Mouse (Mus musculus): ENCODE data around the gene Marcksl1. TPM values are rescaled to one million over a fixed set of nuclear protein-coding genes. Genes with fewer than 3 reads are reported as not detected.

Marcksl1 gene
- total and polyA plus RNA-seq, 2 experiments from 2014 or later = 1,438 to 1,620 TPM

GRCm38 (mm10) chr4:129494681-129495080 lies 18.7 kb upstream of the Marcksl1 start:
- peak; percentile 45 for TF ChIP-seq CTCF (IDR thresholded peaks at IDR 0.05; ENCODE audit: low read depth)
- no peaks in the 10 kb centered on the region for H3K36me3 ChIP-seq (ENCODE audit: insufficient read depth, low read length)
- no peaks in the 10 kb centered on the region for H3K9me3 ChIP-seq (ENCODE audit: low read length)
- H3K27me3 ChIP-seq (ENCODE audit: insufficient read depth, low read length) = no peaks in the 10 kb centered on the region
- H3K4me1 ChIP-seq (ENCODE audit: insufficient read depth, low read length) = peaks cover 19% of the 10 kb centered on the region
- no peak overlapping the region for H3K4me2 ChIP-seq (ENCODE audit: low read depth, low read length)
- 64% methylated on average over 6 of the region's 7 CpGs for WGBS
- no peak overlapping the region for H3K27ac ChIP-seq
- DNase-seq (ENCODE audit: low spot score) (no peak), ATAC-seq (no peak)
- H3K9ac ChIP-seq (replicated peaks; ENCODE audit: low read length) = no peak overlapping the region
- H3K4me3 ChIP-seq (ENCODE audit: low read length) = no peak overlapping the region

DNA sequence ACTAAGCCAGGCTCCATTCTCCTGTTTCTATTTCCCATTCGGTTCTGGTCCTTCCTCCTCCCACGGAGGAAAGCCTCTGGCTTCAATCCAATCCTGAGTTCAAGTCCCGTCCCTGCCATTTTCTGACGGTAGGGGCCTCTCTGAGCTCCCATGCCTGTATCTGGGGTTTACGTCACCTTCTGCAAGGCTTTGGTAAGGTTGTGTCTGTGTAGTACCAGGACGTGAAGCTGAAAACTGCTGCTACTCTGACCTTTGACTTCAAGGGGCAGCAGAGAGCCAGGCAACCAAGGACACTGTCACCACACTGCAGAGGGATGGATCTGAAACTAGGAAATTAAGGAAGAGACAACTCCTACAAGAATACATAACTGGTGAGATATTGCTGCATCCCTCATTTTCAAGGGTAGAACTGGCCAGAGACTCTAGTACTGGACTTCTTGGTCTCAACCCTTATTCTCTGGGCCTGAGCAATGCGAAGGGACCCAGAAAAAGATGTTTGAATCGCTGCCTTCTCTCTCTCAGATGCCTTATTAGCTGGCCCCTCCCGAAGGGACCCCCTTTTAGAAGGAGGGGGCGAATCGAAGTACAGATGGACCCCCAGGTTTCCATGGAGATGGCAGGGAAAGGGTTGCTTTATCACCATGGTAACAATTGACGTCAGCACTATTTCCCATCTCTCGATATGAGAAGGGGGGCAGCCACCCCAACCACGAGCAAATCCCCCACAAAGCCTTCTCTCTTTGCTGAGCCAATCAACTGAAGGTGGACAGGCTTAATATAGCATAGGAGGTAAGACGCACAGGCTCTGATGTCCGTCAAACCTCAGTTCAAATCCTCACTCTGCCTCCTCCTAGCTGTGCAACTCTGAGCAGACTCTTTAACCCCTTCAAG lies 17.5 kb upstream of the Marcksl1 start:
- Histone ChIP-seq H3K4me3 (ENCODE audit: low read length) (no peak overlapping the region), H3K27ac (peak overlapping the region; percentile 82), H3K9ac (replicated peaks; ENCODE audit: low read length) (peak overlapping the region; percentile 40; the same call in 1 of the 2 replicates), H3K27me3 (ENCODE audit: insufficient read depth, low read length) (no peaks in the 10 kb centered on the region), H3K9me3 (ENCODE audit: low read length) (no peaks in the 10 kb centered on the region), H3K4me2 (ENCODE audit: low read depth, low read length) (peak overlapping the region; percentile 34), H3K4me1 (ENCODE audit: insufficient read depth, low read length) (peaks cover 19% of the 10 kb centered on the region), H3K36me3 (ENCODE audit: insufficient read depth, low read length) (no peaks in the 10 kb centered on the region)
- ATAC-seq = peak; percentile 71
- peak; percentile 91 for DNase-seq (ENCODE audit: low spot score)
- peak; percentile 48; the same call in 1 of the 2 replicates for TF ChIP-seq CTCF (IDR thresholded peaks at IDR 0.05; ENCODE audit: low read depth)
- 13% methylated on average over 16 of the region's 16 CpGs for WGBS

DNA sequence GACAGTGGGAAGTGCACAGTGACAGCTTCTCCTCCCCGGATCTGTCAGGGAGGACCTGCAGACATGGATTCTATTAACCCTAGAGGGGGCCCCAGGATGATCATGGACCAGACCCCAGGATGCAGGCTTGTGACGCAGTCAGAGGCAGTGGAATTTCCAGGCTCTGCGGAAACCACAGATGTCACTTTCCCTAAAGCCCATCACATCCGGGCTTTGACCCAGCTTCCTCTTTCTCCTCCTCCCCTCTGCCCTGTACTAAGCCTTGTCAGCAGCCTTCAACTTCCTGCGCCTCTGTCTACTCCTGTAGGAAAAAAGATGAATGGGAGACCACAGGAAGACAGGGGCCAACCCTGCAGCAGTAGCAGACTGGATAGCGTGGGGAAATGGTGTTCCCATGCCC lies 16.8 kb upstream of the Marcksl1 start:
- H3K9ac ChIP-seq (replicated peaks; ENCODE audit: low read length) = peak overlapping the region; percentile 40
- peak overlapping the region; percentile 82 for H3K27ac ChIP-seq
- H3K4me2 ChIP-seq (ENCODE audit: low read depth, low read length) = peak overlapping the region; percentile 34

DNA sequence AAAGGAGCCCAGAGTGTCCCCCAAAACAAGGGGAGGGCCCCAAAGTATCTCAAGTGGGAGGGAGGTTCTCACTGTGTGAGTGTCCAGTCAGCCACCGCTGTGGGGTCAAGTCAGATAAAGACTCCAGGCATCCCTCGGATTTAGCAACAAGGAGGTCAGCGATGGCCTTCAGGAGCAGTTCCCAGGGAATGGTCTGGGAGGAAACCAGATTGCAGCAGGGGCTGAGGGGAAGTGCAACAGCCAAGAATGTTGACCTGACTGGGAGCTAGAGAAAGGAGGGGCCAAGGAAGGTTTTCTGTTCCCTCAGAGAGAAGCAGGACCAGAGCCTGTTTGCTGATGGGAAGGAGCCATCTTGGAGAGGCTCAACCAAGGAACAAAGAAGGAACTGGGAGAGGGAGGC lies 14.4 kb upstream of the Marcksl1 start:
- H3K4me3 ChIP-seq (ENCODE audit: low read length) = no peak overlapping the region
- H3K27me3 ChIP-seq (ENCODE audit: insufficient read depth, low read length) = no peaks in the 10 kb centered on the region
- H3K4me2 ChIP-seq (ENCODE audit: low read depth, low read length) = no peak overlapping the region
- H3K4me1 ChIP-seq (ENCODE audit: insufficient read depth, low read length) = peaks cover 13% of the 10 kb centered on the region; the same call in 1 of the 2 replicates
- no peak overlapping the region for H3K9ac ChIP-seq (replicated peaks; ENCODE audit: low read length)
- no peak for TF ChIP-seq CTCF (IDR thresholded peaks at IDR 0.05; ENCODE audit: low read depth)
- 67% methylated on average over 3 of the region's 3 CpGs for WGBS
- DNase-seq (ENCODE audit: low spot score) (no peak), ATAC-seq (no peak)
- H3K36me3 ChIP-seq (ENCODE audit: insufficient read depth, low read length) = no peaks in the 10 kb centered on the region
- no peaks in the 10 kb centered on the region for H3K9me3 ChIP-seq (ENCODE audit: low read length)
- H3K27ac ChIP-seq = no peak overlapping the region

More for the DNA sequence above, 16.8 kb upstream of the Marcksl1 start:
- Histone ChIP-seq H3K36me3 (ENCODE audit: insufficient read depth, low read length) (no peaks in the 10 kb centered on the region), H3K9me3 (ENCODE audit: low read length) (no peaks in the 10 kb centered on the region), H3K27me3 (ENCODE audit: insufficient read depth, low read length) (no peaks in the 10 kb centered on the region), H3K4me3 (ENCODE audit: low read length) (no peak overlapping the region), H3K4me1 (ENCODE audit: insufficient read depth, low read length) (peaks cover 13% of the 10 kb centered on the region; the same call in 1 of the 2 replicates)
- no peak for TF ChIP-seq CTCF (IDR thresholded peaks at IDR 0.05; ENCODE audit: low read depth)
- ATAC-seq = no peak
- WGBS = 15% methylated on average over 6 of the region's 6 CpGs
- DNase-seq (ENCODE audit: low spot score) = no peak

DNA sequence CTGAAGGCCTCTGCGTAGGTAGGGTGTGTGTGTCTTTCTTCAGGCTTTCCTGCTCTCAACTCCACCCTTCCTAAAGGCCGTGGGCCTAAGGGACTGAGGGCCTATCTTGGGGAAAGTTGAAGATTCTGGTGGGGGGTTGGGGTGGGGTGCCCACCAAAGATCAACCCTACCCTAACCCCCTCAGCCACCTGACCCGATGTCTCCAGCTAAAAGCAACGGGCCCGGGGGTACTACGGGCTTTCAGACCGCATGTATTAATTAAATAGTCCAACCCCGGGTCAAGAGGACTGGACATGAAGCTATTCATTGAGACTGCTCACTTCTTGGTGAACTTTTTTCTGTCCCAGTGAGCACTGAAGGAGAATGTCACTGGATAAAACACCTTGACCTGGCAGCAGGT lies 13.4 kb upstream of the Marcksl1 start:
- Histone ChIP-seq H3K27ac (peak overlapping the region; percentile 79), H3K36me3 (ENCODE audit: insufficient read depth, low read length) (no peaks in the 10 kb centered on the region), H3K9me3 (ENCODE audit: low read length) (no peaks in the 10 kb centered on the region), H3K27me3 (ENCODE audit: insufficient read depth, low read length) (no peaks in the 10 kb centered on the region), H3K4me2 (ENCODE audit: low read depth, low read length) (peak overlapping the region; percentile 82), H3K9ac (replicated peaks; ENCODE audit: low read length) (no peak overlapping the region), H3K4me3 (ENCODE audit: low read length) (peak overlapping the region; percentile 46; the same call in 1 of the 2 replicates), H3K4me1 (ENCODE audit: insufficient read depth, low read length) (peaks cover 13% of the 10 kb centered on the region; the same call in 1 of the 2 replicates)
- no peak for DNase-seq (ENCODE audit: low spot score)
- no peak for TF ChIP-seq CTCF (IDR thresholded peaks at IDR 0.05; ENCODE audit: low read depth)
- no peak for ATAC-seq
- WGBS = 76% methylated on average over 8 of the region's 8 CpGs

DNA sequence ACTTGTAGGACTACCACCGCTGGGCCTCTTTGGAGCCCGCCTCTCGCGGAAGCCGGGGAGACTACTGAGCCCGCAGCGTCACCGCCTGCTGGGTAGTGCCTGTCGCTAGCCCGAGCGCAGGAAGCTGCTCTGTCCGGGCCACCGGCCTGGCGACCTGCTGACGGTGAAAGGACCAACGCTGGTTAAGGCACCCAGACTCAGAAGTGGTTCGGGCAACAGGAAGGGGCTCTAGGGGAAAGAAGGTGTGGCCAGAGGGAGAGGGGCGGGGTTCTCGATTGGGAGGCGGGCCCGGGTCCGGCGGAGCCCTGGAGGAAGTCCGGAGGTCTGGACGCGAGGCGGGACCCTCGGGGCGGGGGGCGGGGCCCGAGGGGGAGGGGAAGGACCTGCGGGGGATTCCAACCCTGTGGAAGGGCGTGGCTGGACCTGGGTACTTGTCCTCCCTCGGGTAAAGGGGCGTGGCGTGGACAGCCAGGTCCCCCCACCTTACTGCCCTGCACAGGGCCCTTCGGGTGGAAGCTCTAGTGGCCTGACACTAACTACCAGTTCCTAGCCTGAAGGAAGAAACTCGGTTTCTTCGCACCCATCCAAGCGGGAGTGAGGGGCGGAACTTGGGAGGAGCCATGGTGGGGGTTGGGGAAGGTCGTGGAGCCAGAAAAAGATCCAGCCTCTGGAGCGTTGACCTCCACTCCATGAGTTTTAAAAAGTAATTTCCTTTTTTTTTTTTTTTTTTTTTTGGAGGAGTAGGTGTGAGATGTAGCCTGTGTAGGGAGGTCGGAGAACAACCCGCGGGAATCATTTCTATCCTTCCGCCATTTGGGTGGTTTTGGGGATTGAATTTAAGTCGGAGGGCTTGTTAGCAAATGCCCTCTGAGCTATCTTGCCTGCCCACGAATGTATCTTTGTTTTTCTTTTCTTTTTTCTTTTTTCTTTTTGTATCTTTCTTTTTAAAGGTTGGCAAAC lies 12.5 kb upstream of the Marcksl1 start:
- Histone ChIP-seq H3K27me3 (ENCODE audit: insufficient read depth, low read length) (no peaks in the 10 kb centered on the region), H3K9me3 (ENCODE audit: low read length) (no peaks in the 10 kb centered on the region), H3K4me3 (ENCODE audit: low read length) (peak overlapping the region; percentile 46), H3K4me2 (ENCODE audit: low read depth, low read length) (peak overlapping the region; percentile 82), H3K36me3 (ENCODE audit: insufficient read depth, low read length) (no peaks in the 10 kb centered on the region), H3K4me1 (ENCODE audit: insufficient read depth, low read length) (peaks cover 11% of the 10 kb centered on the region; the same call in 1 of the 2 replicates), H3K27ac (peak overlapping the region; percentile 79), H3K9ac (replicated peaks; ENCODE audit: low read length) (peak overlapping the region; percentile 57)
- DNase-seq (ENCODE audit: low spot score) (peak; percentile 79), ATAC-seq (peak; percentile 83)
- TF ChIP-seq CTCF (IDR thresholded peaks at IDR 0.05; ENCODE audit: low read depth) = peak; percentile 8; the same call in 1 of the 2 replicates
- WGBS = 2% methylated on average over 42 of the region's 49 CpGs
